Mouse (Mus musculus): ENCODE results near the gene Tinagl1.

Tinagl1 gene

DNA sequence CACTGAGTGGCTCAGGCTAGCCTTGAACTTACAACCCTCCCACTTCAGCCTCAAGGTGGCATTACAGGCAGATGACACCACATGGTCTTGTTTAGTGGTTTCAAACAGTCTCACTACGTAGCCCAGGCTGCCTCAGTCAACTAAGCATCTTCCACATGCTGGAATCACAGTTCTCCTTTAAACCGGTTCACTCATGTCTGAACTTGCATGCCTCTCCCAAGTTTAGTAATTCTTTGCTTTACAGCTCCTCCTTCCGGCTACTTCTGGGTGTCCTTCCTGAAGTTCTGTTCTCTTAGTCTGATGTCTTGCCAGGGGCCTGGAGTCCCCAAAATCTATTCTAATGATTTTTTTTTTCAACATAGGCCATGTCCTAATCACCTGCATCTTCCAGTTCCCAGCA, 20.7 kb downstream of the Tinagl1 start:
- DNase-seq (ENCODE audit: inconsistent age in 2 of 2, low spot score in 1 of 2): peak in 1 of 2 experiments; percentile 44

DNA sequence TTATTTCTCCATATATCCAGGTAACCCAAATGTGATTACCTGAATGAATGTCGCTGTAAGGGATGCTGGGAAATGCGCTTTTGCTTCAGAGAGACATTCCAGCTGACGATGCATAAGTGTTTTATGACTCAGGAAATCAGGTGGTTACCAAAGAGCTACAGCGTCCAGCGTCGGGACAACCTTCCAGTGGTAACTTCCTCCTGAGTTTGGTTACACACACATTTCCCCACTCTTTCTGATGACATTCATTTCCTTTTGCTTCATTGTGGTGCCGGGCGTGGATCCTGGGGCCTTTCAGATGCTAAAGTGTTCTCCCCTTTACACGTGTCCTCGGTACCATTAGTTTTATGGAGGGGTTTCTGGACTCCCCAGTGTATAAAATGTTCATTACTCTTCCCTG, 26.5 kb downstream of the Tinagl1 start:
- no peak for DNase-seq (ENCODE audit: inconsistent age in 2 of 2, low spot score in 1 of 2)

DNA sequence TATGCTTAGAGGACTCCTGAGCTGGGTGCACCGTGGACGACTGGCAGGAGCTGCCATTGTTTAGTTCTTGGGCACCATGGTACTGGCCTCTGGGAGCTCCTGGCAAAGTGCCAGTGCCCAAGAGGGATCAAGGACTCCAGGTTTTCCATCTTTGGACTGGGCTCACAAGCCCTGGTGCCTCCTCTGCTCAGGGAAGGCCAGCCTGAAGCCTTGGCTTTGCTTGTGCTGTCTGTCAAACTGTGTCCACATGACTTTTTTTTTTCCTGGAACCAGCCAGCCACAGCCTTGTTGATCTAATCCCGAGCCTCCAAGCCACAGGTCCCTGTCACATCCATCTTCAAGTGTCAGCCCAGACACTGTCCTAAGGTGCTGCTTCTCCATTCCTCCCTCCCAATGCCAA, 33.1 kb downstream of the Tinagl1 start:
- peak; percentile 68 to 91 for DNase-seq (ENCODE audit: inconsistent age in 2 of 2, low spot score in 1 of 2)

DNA sequence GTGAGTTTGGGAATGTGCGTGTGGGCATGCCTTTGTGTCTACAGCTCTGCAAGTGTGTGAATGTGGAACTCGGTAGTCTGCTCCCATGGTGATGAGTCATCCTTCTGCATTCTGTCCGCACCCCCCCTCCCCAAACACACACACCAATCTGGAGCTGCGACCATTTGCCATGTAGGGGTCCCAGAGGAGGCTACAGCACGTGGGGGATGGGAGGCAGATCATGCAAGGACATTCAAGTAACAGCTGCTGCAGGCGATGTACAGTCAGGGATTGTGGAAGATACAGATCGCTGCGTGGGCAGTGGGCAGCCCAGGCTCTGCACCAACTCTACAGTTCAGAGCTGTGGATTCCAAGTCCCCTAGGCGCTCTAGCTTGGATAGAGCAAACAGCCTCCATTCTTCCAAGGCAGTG, 33.9 kb downstream of the Tinagl1 start:
- DNase-seq (ENCODE audit: inconsistent age in 2 of 2, low spot score in 1 of 2): peak in 1 of 2 experiments; percentile 58

DNA sequence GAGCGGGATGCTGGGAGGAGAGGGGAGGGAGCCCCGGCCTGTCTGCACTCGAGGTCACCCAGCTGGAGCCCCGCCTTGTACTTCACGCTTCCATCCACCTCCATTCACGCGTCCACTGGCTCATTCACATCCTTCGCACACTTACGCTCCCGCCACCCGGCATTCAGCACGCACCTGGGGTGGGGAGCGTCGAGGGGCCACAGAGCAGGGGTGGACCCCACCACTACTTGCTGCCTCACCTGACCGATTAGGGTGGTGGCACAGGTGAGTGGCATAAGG, 35.8 kb downstream of the Tinagl1 start, which contains the start of gene Hcrtr1:
Gene Hcrtr1, minus strand, starts transcription at position 146 of the 279 bp plus-strand sequence.
- no peak for DNase-seq (ENCODE audit: inconsistent age in 2 of 2, low spot score in 1 of 2)

DNA sequence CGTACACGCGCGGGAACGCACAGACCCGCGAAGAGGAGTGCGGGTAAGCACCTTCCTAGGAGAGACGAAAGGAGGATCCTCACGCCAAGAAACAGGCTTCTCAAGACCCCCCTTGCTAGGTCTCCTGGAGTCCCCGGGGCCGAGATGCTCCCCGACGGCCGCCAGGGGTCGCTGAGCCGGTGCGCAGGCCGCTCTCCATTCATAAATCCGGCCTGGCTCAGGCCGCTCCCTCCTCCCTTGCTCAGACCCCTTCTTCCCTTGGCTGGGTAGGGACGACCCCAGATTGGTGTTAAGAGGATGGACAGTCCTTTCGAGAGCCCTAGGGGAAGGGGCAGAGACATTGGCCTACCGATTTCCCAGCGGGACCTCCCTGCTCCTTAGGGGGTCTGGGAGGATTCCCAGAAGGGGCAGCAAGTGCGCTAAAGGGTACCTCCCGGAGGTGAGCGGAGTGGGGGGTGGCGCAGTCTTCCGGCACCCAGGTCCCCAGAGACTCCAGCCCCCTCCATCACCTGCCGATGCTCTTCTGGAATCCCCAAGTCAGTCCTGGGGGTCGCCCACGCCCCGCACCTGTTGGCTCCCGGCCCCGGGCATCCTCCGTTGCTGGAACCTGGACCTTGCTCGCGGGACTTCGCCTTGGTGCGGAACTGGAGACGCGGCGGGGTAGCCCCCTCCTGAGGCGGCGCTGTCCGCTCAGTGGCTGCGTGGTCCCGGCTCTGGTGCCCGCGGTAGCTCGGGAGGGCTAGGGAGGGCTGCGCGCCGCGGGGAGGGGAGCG, 36.3 kb downstream of the Tinagl1 start:
- DNase-seq (ENCODE audit: inconsistent age in 2 of 2, low spot score in 1 of 2): peak; percentile 74 to 94

DNA sequence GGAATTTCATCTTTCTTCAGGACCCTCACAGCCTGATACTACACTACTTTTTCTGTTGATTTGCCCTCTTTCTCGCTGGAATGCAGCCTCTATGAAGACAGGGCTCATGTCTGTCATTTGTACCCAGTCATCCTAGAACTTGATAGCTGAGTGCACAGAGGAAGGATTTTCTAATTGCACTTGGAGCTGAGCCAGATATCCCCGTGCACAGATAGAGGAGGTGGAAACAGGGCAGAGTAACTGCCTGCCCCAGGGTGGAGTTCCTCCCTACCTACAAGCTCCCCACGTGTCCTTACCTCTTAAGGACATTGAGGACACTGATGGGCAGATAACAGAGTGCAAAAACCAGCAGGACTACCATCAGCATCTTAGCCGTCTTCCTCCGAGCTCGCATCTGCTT, 41.5 kb downstream of the Tinagl1 start:
- DNase-seq (ENCODE audit: inconsistent age in 2 of 2, low spot score in 1 of 2): peak in 1 of 2 experiments; percentile 28

DNA sequence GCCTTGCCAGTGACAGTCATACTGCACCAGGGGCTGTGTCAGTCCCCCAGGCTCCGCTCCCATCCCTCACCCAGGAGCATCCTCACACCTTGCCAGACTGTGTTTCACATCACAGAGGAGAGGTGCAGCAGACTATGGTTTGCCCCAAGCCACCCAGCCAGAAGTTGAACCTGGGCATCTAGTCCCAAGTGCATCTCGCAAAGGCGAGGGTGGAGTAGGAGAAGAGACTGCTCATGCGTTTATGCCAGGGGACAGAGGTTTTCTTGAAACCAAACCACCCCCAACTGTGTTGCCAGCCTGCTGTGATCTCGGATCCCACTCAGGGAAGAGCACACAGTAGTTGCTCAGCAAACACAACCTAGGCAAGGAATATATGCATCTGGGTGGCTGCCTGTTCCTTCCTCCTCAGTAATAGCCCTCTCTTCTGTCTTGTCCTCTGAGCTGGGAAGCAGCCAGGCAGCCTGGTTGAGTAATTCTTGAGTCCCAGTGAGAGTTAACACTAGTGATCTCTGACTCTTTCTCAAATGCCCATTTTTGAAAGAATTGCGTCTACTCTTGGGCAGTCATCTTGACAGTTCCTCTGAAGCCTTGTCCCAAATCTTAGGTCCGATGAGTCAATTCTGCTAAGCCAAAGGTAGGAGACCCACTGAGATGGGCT, 43.3 kb downstream of the Tinagl1 start:
- DNase-seq (ENCODE audit: inconsistent age in 2 of 2, low spot score in 1 of 2): peak in 1 of 2 experiments; percentile 60

DNA sequence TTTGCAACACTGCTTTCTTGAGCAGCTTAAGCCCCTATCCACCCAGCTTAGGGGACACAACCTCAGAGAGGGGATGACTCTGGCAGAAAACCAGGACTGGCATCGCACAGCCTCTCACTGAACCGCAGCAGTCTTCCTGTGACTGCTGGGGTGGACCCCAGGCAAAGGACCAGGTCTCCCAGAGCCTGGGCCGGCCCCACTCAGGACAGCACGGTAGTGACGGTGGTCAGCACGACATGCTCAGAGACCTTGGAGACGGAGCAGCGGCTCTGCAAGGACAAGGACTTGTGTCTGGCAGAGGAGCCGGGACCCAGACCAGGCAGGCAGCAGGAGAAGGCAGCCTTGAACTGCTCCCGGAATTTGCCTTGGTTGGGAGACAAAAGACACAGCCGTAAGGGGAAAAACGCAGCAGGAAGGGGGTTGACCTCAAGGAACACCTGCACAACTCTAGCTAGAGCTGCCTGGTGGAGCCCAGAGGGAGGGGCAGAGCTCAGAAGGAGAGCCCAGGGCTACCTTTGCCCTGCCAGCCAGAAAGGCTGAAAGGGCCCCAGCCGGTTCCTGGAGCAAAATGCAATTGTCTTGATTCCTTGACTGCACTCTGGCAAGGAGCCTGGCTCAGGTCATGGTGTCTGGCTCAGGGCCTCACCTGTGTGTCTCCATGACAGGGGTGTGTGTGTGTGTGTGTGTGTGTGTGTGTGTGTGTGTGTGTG, 44.1 kb downstream of the Tinagl1 start:
- DNase-seq (ENCODE audit: inconsistent age in 2 of 2, low spot score in 1 of 2): peak; percentile 69 to 86

GRCm38 (mm10) chr4:130130082-130130481, 44.8 kb downstream of the Tinagl1 start:
- peak in 1 of 2 experiments; percentile 29 for DNase-seq (ENCODE audit: inconsistent age in 2 of 2, low spot score in 1 of 2)

GRCm38 (mm10) chr4:130128907-130129306, 46.0 kb downstream of the Tinagl1 start:
- no peak for DNase-seq (ENCODE audit: inconsistent age in 2 of 2, low spot score in 1 of 2)

GRCm38 (mm10) chr4:130125935-130126334, 49.0 kb downstream of the Tinagl1 start:
- peak; percentile 73 to 90 for DNase-seq (ENCODE audit: inconsistent age in 2 of 2, low spot score in 1 of 2)

- DNase-seq (ENCODE audit: inconsistent age in 2 of 2, low spot score in 1 of 2): no peak
These were observed 49.8 kb downstream of the Tinagl1 start for GRCm38 (mm10) chr4:130125164-130125563.

DNA sequence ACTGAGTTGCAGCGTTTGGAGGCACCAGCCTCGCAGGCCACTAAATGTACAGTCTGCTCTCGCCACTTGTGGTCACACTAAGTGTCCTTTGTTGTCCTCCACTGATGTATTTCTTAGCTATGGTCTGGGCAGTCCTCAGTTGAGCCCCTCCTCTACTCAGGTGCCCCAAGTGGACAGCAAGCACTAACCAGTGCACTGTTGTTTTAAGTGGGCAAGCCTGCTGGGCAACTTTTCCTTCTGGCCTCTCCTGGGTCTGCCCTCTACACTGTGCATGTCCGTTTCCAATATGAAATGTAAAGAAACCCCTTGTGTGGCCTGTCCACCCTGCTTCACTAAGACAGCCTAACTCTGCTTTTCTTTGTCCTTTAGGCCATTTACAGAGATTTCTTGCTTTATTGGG, 50.8 kb downstream of the Tinagl1 start:
- DNase-seq (ENCODE audit: inconsistent age in 2 of 2, low spot score in 1 of 2): no peak

DNA sequence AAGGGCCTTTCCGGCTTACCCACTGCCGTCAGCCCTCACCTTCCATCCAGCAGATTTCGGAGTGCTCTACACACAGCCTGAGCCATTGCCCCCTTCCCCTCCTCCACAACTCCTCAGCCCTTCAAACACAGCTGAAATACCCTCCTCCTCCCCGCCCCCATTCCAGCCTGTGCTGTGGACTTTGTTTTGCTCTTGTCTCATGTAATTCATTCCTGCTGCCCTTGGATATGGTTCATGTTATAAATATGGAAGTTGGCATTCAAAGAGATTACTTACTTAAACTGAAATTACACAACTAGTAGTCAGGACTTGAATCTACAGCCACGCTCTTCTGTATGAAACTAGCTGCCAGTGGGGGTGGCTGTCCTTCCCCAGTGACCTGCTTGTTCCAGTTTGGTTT, 51.9 kb downstream of the Tinagl1 start:
- no peak for DNase-seq (ENCODE audit: inconsistent age in 2 of 2, low spot score in 1 of 2)

DNA sequence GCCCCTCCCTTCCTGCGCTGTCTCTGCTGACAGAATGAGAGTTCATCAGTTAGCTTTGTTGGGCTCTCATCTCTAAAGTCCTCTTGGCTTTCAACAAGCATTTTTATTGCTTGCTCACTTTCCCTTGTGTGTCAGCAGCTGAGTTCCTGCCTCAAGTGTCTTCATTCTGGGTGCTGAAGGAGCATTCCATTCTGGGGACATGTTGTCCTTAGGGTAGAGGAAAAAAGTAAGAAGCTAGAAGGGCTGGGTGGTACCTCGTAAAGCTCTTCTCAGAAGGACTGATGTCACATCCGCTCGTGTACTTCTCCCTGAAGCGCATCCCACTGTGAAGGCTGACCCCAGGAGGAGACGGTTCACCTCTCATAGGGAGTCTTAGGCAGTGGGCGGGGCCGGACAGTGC, 53.4 kb downstream of the Tinagl1 start:
- DNase-seq (ENCODE audit: inconsistent age in 2 of 2, low spot score in 1 of 2): no peak

GRCm38 (mm10) chr4:130120752-130121151, 54.2 kb downstream of the Tinagl1 start:
- peak in 1 of 2 experiments; percentile 61 for DNase-seq (ENCODE audit: inconsistent age in 2 of 2, low spot score in 1 of 2)

All from adrenal gland, adult (tissue).